Mouse (Mus musculus) lung, postnatal 0 days (tissue): ENCODE measurements around the gene Idua. TPM values are rescaled to one million over a fixed set of nuclear protein-coding genes. Genes with fewer than 3 reads are reported as not detected.

ENCODE experiments used
- ATAC-seq: fragments of 200-750 bp; cut with Nextera tagmentation; 2 replicates; pipeline ENCODE4 v1.8.0; 2017; ENCODE audit warnings: moderate library complexity
- DNase-seq: peaks from one replicate; pipeline ENCODE4 v3.0.0-alpha.2; 2016; ENCODE audit warnings: low spot score
- H3K27ac ChIP-seq: fragments of 300-500 bp; sonication (generic); 2 replicates; pipeline ENCODE4 v1.5.1; 2014; ENCODE audit warnings: antibody characterized with exemption, mild to moderate bottlenecking, low read length, mixed read lengths
- H3K27me3 ChIP-seq: fragments of 300-500 bp; sonication (generic); replicated peaks from 2 replicates; pipeline ENCODE4 v1.6.1; 2014; ENCODE audit warnings: low read length, mixed read lengths; ENCODE audit not compliant: insufficient read depth
- H3K36me3 ChIP-seq: fragments of 300-500 bp; sonication (generic); 2 replicates; pipeline ENCODE4 v1.6.1; 2014; ENCODE audit warnings: low read length, mixed read lengths; ENCODE audit not compliant: insufficient read depth
- H3K4me1 ChIP-seq: fragments of 300-500 bp; sonication (generic); 2 replicates; pipeline ENCODE4 v1.6.1; 2014; ENCODE audit warnings: antibody characterized with exemption, low read depth, low read length, mixed read lengths; ENCODE audit not compliant: insufficient read depth
- H3K4me2 ChIP-seq: fragments of 300-500 bp; sonication (generic); replicated peaks from 2 replicates; pipeline ENCODE4 v1.6.1; 2014; ENCODE audit warnings: low read depth, mild to moderate bottlenecking, low read length, moderate library complexity, mixed read lengths
- H3K4me3 ChIP-seq: fragments of 300-500 bp; sonication (generic); 2 replicates; pipeline ENCODE4 v1.5.1; 2014; ENCODE audit warnings: low read depth, low read length
- H3K9ac ChIP-seq: fragments of 300-500 bp; sonication (generic); replicated peaks from 2 replicates; pipeline ENCODE4 v1.6.1; 2014; ENCODE audit warnings: low read depth, mild to moderate bottlenecking
- H3K9me3 ChIP-seq: fragments of 300-500 bp; sonication (generic); 2 replicates; pipeline ENCODE4 v1.6.1; 2016; ENCODE audit warnings: low read length, mixed read lengths
- CTCF ChIP-seq: IDR thresholded peaks from 2 replicates; pipeline ENCODE4 v1.5.1; 2016; ENCODE audit warnings: antibody characterized with exemption, mild to moderate bottlenecking
- EP300 ChIP-seq: IDR thresholded peaks from 2 replicates; pipeline ENCODE4 v1.6.1; 2016; ENCODE audit warnings: antibody characterized with exemption, mild to moderate bottlenecking, control low read depth
- WGBS: fragments of 180-500 bp; shearing (Covaris S2); extraction: QIAGEN DNeasy Blood & Tissue Kit; methylation state at CpG from one replicate; pipeline ENCODE4 v1.1.7; 2014; 5-methylcytosine and 5-hydroxymethylcytosine counted together
- polyA plus RNA-seq: library from polyadenylated mRNA; unstranded; fragments of >200 nt; fragmentation: Nextera tagmentation; extraction: Ambion mirVana; gene quantifications from 2 replicates; pipeline ENCODE4 v1.2.1, GENCODE M21; 2015

Gene Idua
- polyA plus RNA-seq, 1 experiment from 2014 or later: 7.1 TPM

GRCm38 (mm10) chr5:108668977-108669936, 9.1 kb downstream of the Idua start, which contains the start of gene Dgkq:
Gene Dgkq, minus strand, starts transcription at chr5:108669672.
- H3K9ac ChIP-seq: peak within 1 kb of the TSS; percentile 72
- no peaks in the 10 kb centered on the region for H3K27me3 ChIP-seq
- peak within 1 kb of the TSS; percentile 60 for H3K4me3 ChIP-seq
- peak; percentile 83 for TF ChIP-seq CTCF
- no peak for TF ChIP-seq EP300
- peak; percentile 89 for DNase-seq
- peaks cover 10% of the 10 kb centered on the region for H3K36me3 ChIP-seq
- 4% methylated on average over 43 of the region's 43 CpGs for WGBS
- H3K9me3 ChIP-seq: no peaks in the 10 kb centered on the region
- H3K4me2 ChIP-seq: peak within 1 kb of the TSS; percentile 76
- H3K4me1 ChIP-seq: peaks cover 7% of the 10 kb centered on the region; the same call in 1 of the 2 replicates
- H3K27ac ChIP-seq: peak within 1 kb of the TSS; percentile 88
- peak; percentile 92 for ATAC-seq

DNA sequence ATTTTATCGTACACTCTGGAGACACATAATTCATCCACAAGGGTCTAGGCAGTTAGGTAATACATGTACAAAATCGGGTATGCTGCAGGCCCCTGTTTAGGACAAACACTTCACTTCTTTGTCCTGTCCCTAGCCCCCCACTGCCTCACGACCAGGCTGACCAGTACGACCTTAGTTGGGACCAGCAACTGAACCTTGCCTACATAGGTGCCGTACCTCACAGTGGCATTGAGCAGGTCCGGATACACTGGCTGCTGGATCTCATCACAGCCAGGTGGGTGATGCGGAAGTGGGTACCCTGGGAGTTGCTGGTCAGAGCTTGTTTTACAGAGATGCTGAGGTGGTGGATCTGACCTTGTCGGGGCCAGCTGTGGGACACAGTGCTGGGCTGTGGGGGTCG, 9.9 kb downstream of the Idua start:
- ATAC-seq: no peak
- Histone ChIP-seq H3K27ac (no peak overlapping the region), H3K36me3 (peaks cover 10% of the 10 kb centered on the region), H3K4me2 (peak overlapping the region; percentile 76), H3K4me3 (no peak overlapping the region), H3K4me1 (peaks cover 7% of the 10 kb centered on the region; the same call in 1 of the 2 replicates), H3K9ac (no peak overlapping the region), H3K9me3 (no peaks in the 10 kb centered on the region), H3K27me3 (no peaks in the 10 kb centered on the region)
- DNase-seq: no peak
- TF ChIP-seq EP300 (no peak), CTCF (no peak)
- 68% methylated on average over 9 of the region's 9 CpGs for WGBS

DNA sequence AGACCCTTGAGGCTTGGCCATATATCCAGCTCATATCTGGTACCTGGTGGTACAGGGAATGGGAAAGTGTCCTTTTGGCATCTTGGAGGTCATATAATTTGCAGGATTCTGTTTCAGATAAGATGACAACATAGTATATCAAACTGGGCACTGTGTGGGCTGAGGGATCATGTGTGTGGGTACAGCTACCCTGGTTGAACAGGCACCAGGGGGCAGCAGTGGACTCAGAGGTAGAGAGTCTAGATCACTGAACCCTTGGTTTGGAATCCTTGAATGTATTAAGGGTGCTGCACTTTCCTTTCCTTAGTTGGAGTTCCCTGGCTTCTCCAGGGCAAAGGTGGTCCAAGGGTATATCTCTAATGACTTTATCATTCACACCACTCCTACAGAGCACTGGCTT, 10.7 kb downstream of the Idua start:
- Histone ChIP-seq H3K27ac (no peak overlapping the region), H3K36me3 (peaks cover 10% of the 10 kb centered on the region), H3K4me3 (no peak overlapping the region), H3K4me1 (peaks cover 7% of the 10 kb centered on the region; the same call in 1 of the 2 replicates), H3K27me3 (no peaks in the 10 kb centered on the region), H3K9ac (no peak overlapping the region), H3K4me2 (no peak overlapping the region), H3K9me3 (no peaks in the 10 kb centered on the region)
- DNase-seq: peak; percentile 51
- TF ChIP-seq CTCF: peak; percentile 69
- no peak for TF ChIP-seq EP300
- peak; percentile 37; the same call in 1 of the 2 replicates for ATAC-seq

DNA sequence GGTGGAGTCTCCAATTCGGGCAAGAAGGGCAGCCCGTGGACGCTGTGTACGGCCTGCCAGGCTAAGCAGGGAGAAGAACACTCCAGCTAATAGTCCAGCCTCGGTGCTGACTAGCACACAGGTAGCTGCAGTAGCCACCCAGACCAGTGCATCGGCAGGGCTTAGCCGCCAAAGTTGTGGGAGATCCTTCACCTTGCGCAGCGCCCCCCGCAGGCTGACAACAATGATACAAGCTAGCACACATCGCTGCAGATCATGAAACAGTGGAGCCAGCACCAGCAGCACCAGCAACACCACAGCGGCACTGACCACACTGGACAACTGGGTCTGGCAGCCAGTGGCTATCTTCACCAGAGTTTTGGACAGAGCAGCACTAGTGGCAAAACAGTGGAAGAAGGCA, 11.6 kb downstream of the Idua start:
- H3K27ac ChIP-seq: no peak overlapping the region
- no peak overlapping the region for H3K9ac ChIP-seq
- no peak for DNase-seq
- peaks cover 7% of the 10 kb centered on the region; the same call in 1 of the 2 replicates for H3K4me1 ChIP-seq
- H3K9me3 ChIP-seq: no peaks in the 10 kb centered on the region
- H3K4me2 ChIP-seq: no peak overlapping the region
- WGBS: 91% methylated on average over 12 of the region's 12 CpGs
- no peak overlapping the region for H3K4me3 ChIP-seq
- H3K36me3 ChIP-seq: peaks cover 10% of the 10 kb centered on the region
- no peak for ATAC-seq
- no peaks in the 10 kb centered on the region for H3K27me3 ChIP-seq
- TF ChIP-seq EP300 (no peak), CTCF (peak; percentile 26)

GRCm38 (mm10) chr5:108674624-108675023, 14.5 kb downstream of the Idua start:
- Histone ChIP-seq H3K27ac (no peak overlapping the region), H3K4me1 (peaks cover 14% of the 10 kb centered on the region; the same call in 1 of the 2 replicates)

DNA sequence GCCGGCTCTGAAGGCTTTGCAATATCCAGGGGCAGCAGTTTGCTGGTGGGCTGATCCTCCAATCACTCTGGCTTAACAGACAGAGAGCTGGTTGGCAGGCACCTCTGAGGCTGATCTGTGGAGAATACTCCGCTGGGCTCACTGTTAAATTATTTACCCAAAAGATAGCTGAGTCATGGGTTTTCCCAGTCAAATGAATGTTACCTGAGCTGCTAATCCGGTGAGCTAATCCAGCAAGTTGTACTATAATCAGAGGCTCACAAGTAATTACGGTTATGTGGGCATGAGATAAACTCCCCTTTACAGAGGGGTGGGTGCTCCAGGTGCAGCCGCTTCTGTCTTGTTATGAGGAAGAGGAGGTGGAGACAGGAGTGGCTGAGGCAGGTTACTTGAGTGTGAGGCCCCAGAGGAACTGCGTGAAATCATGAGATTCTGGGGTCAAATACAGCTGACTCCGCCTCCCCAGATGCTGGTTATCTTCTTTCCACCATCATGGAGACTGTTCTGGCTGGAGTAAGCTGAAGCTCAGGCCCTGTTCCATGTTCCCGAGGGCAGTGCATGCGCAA, 15.2 kb downstream of the Idua start, which contains the start of gene Slc26a1:
Gene Slc26a1 (minus strand): TSS at position 319 of the 566 bp plus-strand sequence.
- H3K4me2 ChIP-seq: no peak within 1 kb of the TSS
- TF ChIP-seq EP300 (no peak), CTCF (no peak)
- H3K27me3 ChIP-seq: no peaks in the 10 kb centered on the region
- ATAC-seq: no peak
- peaks cover 9% of the 10 kb centered on the region; the same call in 1 of the 2 replicates for H3K4me1 ChIP-seq
- DNase-seq: no peak
- peaks cover 10% of the 10 kb centered on the region for H3K36me3 ChIP-seq
- no peak within 1 kb of the TSS for H3K4me3 ChIP-seq
- WGBS: 59% methylated on average over 9 of the region's 9 CpGs
- no peaks in the 10 kb centered on the region for H3K9me3 ChIP-seq
- no peak within 1 kb of the TSS for H3K27ac ChIP-seq
- H3K9ac ChIP-seq: no peak within 1 kb of the TSS

More at GRCm38 (mm10) chr5:108674624-108675023, 14.5 kb downstream of the Idua start:
- H3K4me2 ChIP-seq: no peak overlapping the region
- WGBS: 70% methylated on average over 2 of the region's 2 CpGs
- TF ChIP-seq CTCF (no peak), EP300 (no peak)
- H3K36me3 ChIP-seq: peaks cover 10% of the 10 kb centered on the region
- no peaks in the 10 kb centered on the region for H3K9me3 ChIP-seq
- no peak for ATAC-seq
- no peak overlapping the region for H3K9ac ChIP-seq
- no peak overlapping the region for H3K4me3 ChIP-seq
- no peak for DNase-seq
- no peaks in the 10 kb centered on the region for H3K27me3 ChIP-seq
